Mouse (Mus musculus) CH12.LX (cell line): ENCODE measurements at regions not wholly inside any gene's neighbourhood (a gene's known extent, or its start where the extent isn't known, plus 50 kb on each side); places are given as distances from the start of the nearest gene placed in this dataset.

Source experiments
- DNase-seq: peaks from one replicate; pipeline ENCODE4 v3.0.0-alpha.2; 2013; ENCODE audit errors: extremely low read depth
- H3K27ac ChIP-seq: 2 replicates; pipeline ENCODE4 v1.5.1; 2012; ENCODE audit warnings: low read depth, mild to moderate bottlenecking, control low read depth, moderate library complexity; ENCODE audit not compliant: insufficient read depth
- H3K27me3 ChIP-seq: replicated peaks from 2 replicates; pipeline ENCODE3; 2012; ENCODE audit warnings: inconsistent platforms
- H3K36me3 ChIP-seq, 2 experiments: replicated peaks in 1 of 2; 2 replicates each; pipeline versions ENCODE3 to v1.6.1; 2012; ENCODE audit warnings: inconsistent platforms in 1 of 2, low read length in 1 of 2, mild to moderate bottlenecking in 1 of 2, mixed read lengths in 1 of 2, moderate library complexity in 1 of 2; ENCODE audit not compliant: control insufficient read depth in 1 of 2, insufficient read depth in 1 of 2
- H3K4me1 ChIP-seq, 2 experiments: 2 replicates each; pipeline ENCODE4 v1.6.1; 2012; ENCODE audit warnings: inconsistent platforms in 1 of 2, moderate library complexity in 1 of 2; ENCODE audit not compliant: insufficient read depth in 2 of 2, control insufficient read depth in 1 of 2
- H3K4me2 ChIP-seq: 2 replicates; pipeline ENCODE4 v1.6.1; 2012; ENCODE audit warnings: low read depth, mild to moderate bottlenecking, control low read depth; ENCODE audit not compliant: poor library complexity, insufficient read depth, severe bottlenecking
- H3K4me3 ChIP-seq, 3 experiments: fragments of 150-350 bp in 1 of 3; sonication (generic) in 1 of 3; replicated peaks in 1 of 3; 2 replicates each; pipeline versions ENCODE3 to v1.5.1; 2011 to 2012; ENCODE audit warnings: low read depth in 2 of 3, low read length in 2 of 3, mild to moderate bottlenecking in 2 of 3, moderate library complexity in 2 of 3, control low read depth in 1 of 3, improper control_type of control experiment in 1 of 3, inconsistent platforms in 1 of 3, mixed read lengths in 1 of 3; ENCODE audit not compliant: poor library complexity in 1 of 3
- H3K79me2 ChIP-seq: replicated peaks from 2 replicates; pipeline ENCODE4 v1.6.1; 2012; ENCODE audit warnings: mild to moderate bottlenecking, moderate library complexity; ENCODE audit not compliant: control insufficient read depth, poor library complexity, insufficient read depth, severe bottlenecking; ENCODE audit errors: extremely low read depth
- H3K9ac ChIP-seq: 2 replicates; pipeline ENCODE4 v1.6.1; 2012; ENCODE audit warnings: low read depth, mild to moderate bottlenecking, control low read depth, moderate library complexity; ENCODE audit not compliant: insufficient read depth
- H3K9me3 ChIP-seq: replicated peaks from 2 replicates; pipeline ENCODE3; 2012; ENCODE audit warnings: low read length, inconsistent platforms, mixed read lengths
- BHLHE40 ChIP-seq: IDR thresholded peaks from 2 replicates; pipeline ENCODE4 v1.6.1; 2011; ENCODE audit warnings: mild to moderate bottlenecking, low read depth, low read length, improper control_type of control experiment
- E2F4 ChIP-seq: IDR thresholded peaks from 2 replicates; pipeline ENCODE4 v1.6.1; 2011; ENCODE audit warnings: low read depth, low read length, improper control_type of control experiment; ENCODE audit not compliant: insufficient replicate concordance
- ELF1 ChIP-seq: IDR thresholded peaks from 2 replicates; pipeline ENCODE4 v1.6.1; 2014; ENCODE audit warnings: low read depth, mild to moderate bottlenecking, inconsistent platforms, low read length, improper control_type of control experiment
- EP300 ChIP-seq: IDR thresholded peaks from 2 replicates; pipeline ENCODE4 v1.6.1; 2011; ENCODE audit warnings: low read length, improper control_type of control experiment
- ETS1 ChIP-seq: conservative IDR thresholded peaks from 2 replicates; pipeline ENCODE4 v1.6.1; 2012; ENCODE audit warnings: low read depth, mild to moderate bottlenecking, inconsistent platforms, low read length, improper control_type of control experiment, moderate library complexity
- HCFC1 ChIP-seq: IDR thresholded peaks from 2 replicates; pipeline ENCODE4 v1.6.1; 2012; ENCODE audit warnings: low read depth, mild to moderate bottlenecking, inconsistent platforms, low read length, improper control_type of control experiment
- IRF4 ChIP-seq: IDR thresholded peaks from 2 replicates; pipeline ENCODE4 v1.6.1; 2014; ENCODE audit warnings: low read depth, mild to moderate bottlenecking, inconsistent platforms, low read length, improper control_type of control experiment
- JUN ChIP-seq: IDR thresholded peaks from 2 replicates; pipeline ENCODE4 v1.6.1; 2011; ENCODE audit warnings: low read depth, mild to moderate bottlenecking, low read length, improper control_type of control experiment, moderate library complexity; ENCODE audit not compliant: insufficient read depth
- KAT2A ChIP-seq: IDR thresholded peaks from 2 replicates; pipeline ENCODE4 v1.6.1; 2012; ENCODE audit warnings: low read length, improper control_type of control experiment, inconsistent platforms; ENCODE audit not compliant: insufficient replicate concordance
- MAFK ChIP-seq: IDR thresholded peaks from 2 replicates; pipeline ENCODE4 v1.6.1; 2011; ENCODE audit warnings: low read length, improper control_type of control experiment; ENCODE audit not compliant: insufficient replicate concordance
- MAX ChIP-seq: IDR thresholded peaks from 2 replicates; pipeline ENCODE4 v1.6.1; 2011; ENCODE audit warnings: low read length, improper control_type of control experiment
- MEF2A ChIP-seq: IDR thresholded peaks from 2 replicates; pipeline ENCODE4 v1.6.1; 2014; ENCODE audit warnings: low read depth, mild to moderate bottlenecking, inconsistent platforms, low read length, improper control_type of control experiment, borderline replicate concordance
- MYC ChIP-seq: IDR thresholded peaks from 2 replicates; pipeline ENCODE4 v1.6.1; 2011; ENCODE audit warnings: low read depth, mild to moderate bottlenecking, improper control_type of control experiment, low read length
- PAX5 ChIP-seq: IDR thresholded peaks from 2 replicates; pipeline ENCODE4 v1.6.1; 2012; ENCODE audit warnings: low read length, inconsistent platforms, mixed read lengths
- POLR2A ChIP-seq: IDR thresholded peaks from 2 replicates; pipeline ENCODE4 v1.6.1; 2011; ENCODE audit warnings: low read depth, mild to moderate bottlenecking, improper control_type of control experiment, low read length
- POLR2AphosphoS2 ChIP-seq: IDR thresholded peaks from 2 replicates; pipeline ENCODE4 v1.6.1; 2011; ENCODE audit warnings: low read depth, low read length, improper control_type of control experiment
- RAD21 ChIP-seq: IDR thresholded peaks from 2 replicates; pipeline ENCODE4 v1.6.1; 2011; ENCODE audit warnings: low read depth, mild to moderate bottlenecking, low read length, improper control_type of control experiment, moderate library complexity
- RCOR1 ChIP-seq: conservative IDR thresholded peaks from 2 replicates; pipeline ENCODE4 v1.6.1; 2012; ENCODE audit warnings: low read depth, mild to moderate bottlenecking, inconsistent platforms, low read length, improper control_type of control experiment
- SMC3 ChIP-seq: IDR thresholded peaks from 2 replicates; pipeline ENCODE4 v1.6.1; 2011; ENCODE audit warnings: low read depth, low read length, improper control_type of control experiment
- TBP ChIP-seq: conservative IDR thresholded peaks from 2 replicates; pipeline ENCODE4 v1.6.1; 2011; ENCODE audit warnings: low read depth, low read length, improper control_type of control experiment
- TCF12 ChIP-seq: IDR thresholded peaks from 2 replicates; pipeline ENCODE4 v1.6.1; 2014; ENCODE audit warnings: low read depth, mild to moderate bottlenecking, inconsistent platforms, low read length, improper control_type of control experiment
- UBTF ChIP-seq: IDR thresholded peaks from 2 replicates; pipeline ENCODE4 v1.6.1; 2012; ENCODE audit warnings: low read depth, mild to moderate bottlenecking, inconsistent platforms, low read length, improper control_type of control experiment, moderate library complexity
- USF1 ChIP-seq: IDR thresholded peaks from 2 replicates; pipeline ENCODE4 v1.6.1; 2014; ENCODE audit warnings: low read depth, mild to moderate bottlenecking, inconsistent platforms, low read length, improper control_type of control experiment
- ZC3H11A ChIP-seq: IDR thresholded peaks from 2 replicates; pipeline ENCODE4 v1.6.1; 2012; ENCODE audit warnings: low read depth, mild to moderate bottlenecking, inconsistent platforms, low read length, improper control_type of control experiment
- dilution Hi-C: fragments of 300-500 bp; cut with MboI; formaldehyde crosslinking; loops from 2 replicates; pipeline ENCODE4 v1.14.3; 2020; ENCODE audit warnings: low sequenced_read_pairs; ENCODE audit not compliant: extremely low pct_unique_long_range_greater_than_20kb, extremely low pct_ligation_motif_present
- in situ Hi-C: fragments of 300-500 bp; cut with MboI; formaldehyde crosslinking; loops from 3 replicates; pipeline ENCODE4 v1.14.3; 2019; ENCODE audit warnings: low sequenced_read_pairs, low pct_ligation_motif_present, low pct_unique_long_range_greater_than_20kb, mixed read lengths

DNA sequence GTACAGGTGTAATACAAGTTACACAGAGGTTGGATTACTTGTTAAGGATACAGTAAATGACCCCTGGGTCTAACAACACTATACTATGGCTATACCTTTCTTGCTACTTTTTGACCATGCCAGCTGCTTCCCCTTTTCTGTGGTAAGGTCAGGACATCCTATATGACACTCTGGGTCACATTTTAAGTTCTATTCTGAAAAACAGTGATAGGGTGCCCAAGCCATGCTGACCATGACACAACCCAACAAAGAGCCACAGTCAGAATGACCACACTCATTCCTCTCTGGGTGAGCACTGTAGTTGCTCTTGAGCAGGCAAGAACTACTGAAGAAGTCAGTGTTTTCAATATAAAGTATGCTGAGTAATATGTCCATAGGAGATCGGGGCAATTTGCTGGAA, 64.3 kb upstream of the Tnfsf11 start:
- Histone ChIP-seq H3K4me1 (peaks cover 0 to 25% of the 10 kb centered on the region in 2 experiments; a peak in 2 of 4 replicates), H3K4me2 (no peak overlapping the region), H3K36me3 (no peaks in the 10 kb centered on the region), H3K27me3 (no peaks in the 10 kb centered on the region), H3K27ac (no peak overlapping the region), H3K9me3 (peaks cover 6% of the 10 kb centered on the region), H3K9ac (no peak overlapping the region), H3K4me3 (no peak overlapping the region), H3K79me2 (no peaks in the 10 kb centered on the region)
- in situ Hi-C loops (no loop called here), dilution Hi-C loops (no loop called here)
- TF ChIP-seq IRF4 (no peak), JUN (no peak), KAT2A (no peak), MEF2A (no peak), MAX (no peak), EP300 (no peak), ETS1 (no peak), ZC3H11A (no peak), ELF1 (no peak), PAX5 (no peak), SMC3 (no peak), MYC (no peak), RAD21 (no peak), HCFC1 (no peak), USF1 (no peak), POLR2A (no peak), RCOR1 (no peak), POLR2AphosphoS2 (no peak)
- DNase-seq: no peak

DNA sequence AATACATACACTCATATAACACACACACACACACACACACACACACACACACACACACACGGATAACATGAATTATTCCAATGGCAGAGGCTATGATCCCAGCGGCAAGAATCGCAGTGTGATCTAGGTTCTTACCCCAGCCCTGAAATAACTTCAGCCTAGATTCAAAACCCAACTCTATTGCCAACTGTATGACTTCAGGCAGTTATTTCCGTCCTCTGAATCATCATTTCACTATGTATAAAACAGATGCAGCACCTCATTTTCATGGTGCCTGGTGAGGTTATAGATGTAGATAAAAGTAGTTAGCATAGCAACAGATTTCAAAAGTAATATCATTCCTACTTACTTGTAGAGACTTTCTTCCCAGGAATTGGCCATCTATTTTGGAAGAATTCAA, 61.0 kb upstream of the Tnfsf11 start:
- Histone ChIP-seq H3K36me3 (no peaks in the 10 kb centered on the region), H3K4me2 (no peak overlapping the region), H3K27ac (no peak overlapping the region), H3K4me1 (peaks cover 0 to 33% of the 10 kb centered on the region in 2 experiments; a peak in 2 of 4 replicates), H3K9me3 (peaks cover 6% of the 10 kb centered on the region), H3K79me2 (no peaks in the 10 kb centered on the region), H3K4me3 (no peak overlapping the region), H3K9ac (no peak overlapping the region), H3K27me3 (no peaks in the 10 kb centered on the region)
- TF ChIP-seq USF1: no peak
- TF ChIP-seq UBTF: no peak
- no peak for TF ChIP-seq KAT2A
- TF ChIP-seq E2F4: no peak
- TF ChIP-seq RCOR1: no peak
- TF ChIP-seq TCF12: no peak
- no peak for TF ChIP-seq MYC
- TF ChIP-seq SMC3: no peak
- no peak for TF ChIP-seq BHLHE40
- no peak for TF ChIP-seq MAFK
- no peak for TF ChIP-seq ZC3H11A
- TF ChIP-seq TBP: no peak
- in situ Hi-C loops (no loop called here), dilution Hi-C loops (no loop called here)
- no peak for DNase-seq
